Mouse (Mus musculus) monocyte, adult 5-6 weeks (primary cell): ENCODE measurements around the gene 4933428G20Rik. TPM values are rescaled to one million over a fixed set of nuclear protein-coding genes. Genes with fewer than 3 reads are reported as not detected.

ENCODE experiments used
- ATAC-seq: fragments of 153-309, 156-312 bp; replicated peaks from 2 replicates; pipeline ENCODE4 v1.8.0; 2017; ENCODE audit warnings: mild to moderate bottlenecking; ENCODE audit not compliant: low TSS enrichment, insufficient number of reproducible peaks, severe bottlenecking, poor library complexity, low FRiP score
- total RNA-seq: library from RNA; stranded (forward); fragments of 200-1000, 200-491, 200-594 nt; gene quantifications from 3 replicates; pipeline ENCODE4 v1.2.3, GENCODE M21; 2017

The 4933428G20Rik gene
- total RNA-seq, 1 experiment from 2014 or later = not detected

- ATAC-seq = 0 out of 2 replicates have a peak, but pooled peaks have one; percentile 54
These were observed 11.0 kb upstream of the 4933428G20Rik start for GRCm38 (mm10) chr11:97510966-97511660.

DNA sequence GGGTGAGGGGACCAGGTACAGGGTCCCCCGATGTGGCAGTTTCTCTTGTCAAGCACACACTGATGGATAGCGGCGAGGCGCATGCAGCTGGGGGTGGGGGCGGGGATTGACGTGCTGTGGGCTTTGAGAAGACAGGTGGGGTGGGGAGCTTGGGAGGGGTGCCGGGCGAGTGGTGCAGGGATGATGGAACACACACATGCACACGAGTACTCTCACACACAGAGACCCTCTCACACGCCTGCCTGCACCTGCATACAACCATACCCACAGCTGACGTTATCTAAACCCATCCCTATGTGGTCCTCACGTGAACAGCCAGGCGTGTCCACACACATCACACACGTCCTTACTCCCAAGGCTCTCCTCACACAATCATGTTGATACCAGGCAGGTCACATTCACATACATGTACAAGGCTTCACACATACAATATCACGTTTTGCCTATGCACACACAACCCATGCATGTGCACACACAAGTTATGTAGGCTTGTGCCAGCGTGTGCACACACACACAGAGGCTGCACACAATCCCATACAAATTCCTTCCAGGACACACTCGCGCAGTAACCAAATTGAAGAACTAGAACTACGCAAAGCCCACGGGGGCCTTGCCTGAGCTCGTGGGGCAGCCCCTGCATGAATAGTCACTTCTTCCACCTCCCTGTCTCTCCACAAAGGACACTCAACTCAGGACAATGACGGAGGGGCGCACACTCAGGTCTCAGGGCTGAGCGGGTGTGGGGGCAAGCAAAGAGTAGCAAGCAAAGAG lies 9.8 kb upstream of the 4933428G20Rik start:
- ATAC-seq = no peak

DNA sequence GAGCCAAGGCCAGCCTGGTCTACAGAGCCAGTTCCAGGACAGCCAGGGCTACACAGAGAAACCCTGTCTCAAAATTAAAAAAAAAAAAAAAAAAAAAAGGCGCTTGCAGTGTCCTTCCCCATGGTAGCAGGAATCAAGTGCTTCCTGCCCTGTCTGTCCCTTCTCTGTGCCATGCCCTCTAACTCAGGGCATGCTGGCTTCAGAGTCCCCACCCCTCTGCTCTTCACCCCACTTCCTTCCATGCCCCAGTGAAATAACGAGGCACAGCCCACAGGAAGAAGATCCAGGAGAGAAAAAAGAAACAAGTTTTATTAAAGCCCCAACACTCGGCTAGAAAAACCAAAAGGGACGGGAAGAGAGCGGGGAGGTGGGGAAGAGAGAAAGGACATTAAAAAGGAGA lies 8.9 kb upstream of the 4933428G20Rik start:
- no peak for ATAC-seq

- ATAC-seq = no peak
These were observed 8.1 kb upstream of the 4933428G20Rik start for GRCm38 (mm10) chr11:97508198-97508597.

- ATAC-seq = no peak
These were observed 6.2 kb upstream of the 4933428G20Rik start for GRCm38 (mm10) chr11:97506331-97506730.

- ATAC-seq = no peak
These were observed 5.6 kb upstream of the 4933428G20Rik start for GRCm38 (mm10) chr11:97505784-97506183.

DNA sequence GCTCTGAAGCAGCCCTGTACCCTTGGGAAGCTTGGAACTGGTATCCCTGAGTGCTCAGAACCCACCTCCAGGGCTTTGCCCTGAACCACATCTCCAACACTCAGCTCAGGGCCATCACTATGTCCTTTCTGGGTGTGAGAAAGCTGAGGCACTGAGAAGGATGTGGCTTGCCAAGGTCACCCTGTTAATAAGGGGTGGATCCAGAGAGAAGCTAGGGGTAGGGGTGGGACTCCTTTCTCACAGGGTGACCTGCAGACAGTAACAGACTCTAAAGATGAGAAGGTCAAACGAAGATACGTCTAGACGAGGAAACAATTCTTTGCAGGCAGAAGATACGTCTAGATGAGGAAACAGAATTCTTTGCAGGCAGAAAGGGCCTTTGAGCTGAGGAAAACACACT lies 2.7 kb upstream of the 4933428G20Rik start:
- no peak for ATAC-seq

- no peak for ATAC-seq
These were observed 2.2 kb upstream of the 4933428G20Rik start for GRCm38 (mm10) chr11:97502383-97502782.

DNA sequence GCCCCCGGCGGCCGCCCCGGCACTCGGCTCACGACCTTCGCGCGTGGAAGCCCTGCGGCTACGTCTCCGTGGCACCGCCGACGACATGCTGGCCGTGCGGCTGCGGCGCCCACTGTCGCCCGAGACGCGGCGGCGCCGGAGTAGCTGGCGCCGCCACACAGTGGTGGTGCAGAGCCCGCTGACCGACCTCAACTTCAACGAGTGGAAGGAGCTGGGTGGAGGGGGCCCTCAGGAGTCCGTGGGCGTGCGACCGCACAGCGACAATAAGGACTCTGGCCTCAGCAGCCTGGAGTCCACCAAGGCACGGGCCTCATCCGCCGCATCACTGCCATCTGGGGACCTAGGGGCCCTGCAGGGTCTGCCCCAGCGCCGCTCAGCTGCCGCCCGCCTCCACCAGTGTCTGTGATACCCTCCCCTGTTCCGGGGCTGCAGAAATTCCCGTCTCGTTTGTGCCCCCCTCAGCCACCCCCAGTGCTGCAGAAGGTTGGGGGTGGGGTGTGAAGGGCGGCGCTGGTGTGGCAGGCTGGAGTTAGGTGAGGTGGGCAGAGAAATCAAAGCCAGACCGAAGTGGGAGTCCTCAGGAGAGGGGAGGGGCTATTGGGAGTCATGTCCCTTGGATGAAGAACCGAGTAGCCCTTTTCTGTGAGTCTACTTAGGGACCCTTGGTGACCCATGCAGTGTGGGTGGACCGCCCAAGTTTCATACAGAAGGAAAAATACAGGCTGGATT lies 744 bp upstream of the 4933428G20Rik start:
- no peak for ATAC-seq

- no peak for ATAC-seq
These were observed 2.6 kb downstream of the 4933428G20Rik start for GRCm38 (mm10) chr11:97497543-97497942.

GRCm38 (mm10) chr11:97492836-97493235 lies 7.3 kb downstream of the 4933428G20Rik start:
- no peak for ATAC-seq

DNA sequence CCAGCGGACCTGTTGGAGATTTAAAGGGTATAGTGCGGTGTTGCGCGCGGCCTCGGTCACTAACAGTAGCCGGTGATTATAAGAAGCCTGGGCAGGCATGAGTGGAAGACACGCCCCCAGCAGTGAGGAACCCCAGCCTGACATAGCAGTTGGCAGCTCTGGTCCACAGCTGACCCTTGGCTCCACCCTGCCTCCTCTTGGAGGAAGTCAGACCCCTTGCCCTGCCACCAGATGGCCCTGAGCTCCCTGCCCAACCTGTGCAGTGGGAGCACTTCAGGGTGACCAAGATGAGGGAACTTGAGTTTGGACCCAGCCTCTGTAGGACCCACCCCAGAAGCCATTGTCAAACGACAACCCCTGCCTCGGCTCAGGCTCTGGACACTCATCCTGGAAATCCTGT lies 8.5 kb downstream of the 4933428G20Rik start:
- ATAC-seq = no peak

GRCm38 (mm10) chr11:97489589-97490324 lies 10.4 kb downstream of the 4933428G20Rik start:
- ATAC-seq = peak; percentile 83

DNA sequence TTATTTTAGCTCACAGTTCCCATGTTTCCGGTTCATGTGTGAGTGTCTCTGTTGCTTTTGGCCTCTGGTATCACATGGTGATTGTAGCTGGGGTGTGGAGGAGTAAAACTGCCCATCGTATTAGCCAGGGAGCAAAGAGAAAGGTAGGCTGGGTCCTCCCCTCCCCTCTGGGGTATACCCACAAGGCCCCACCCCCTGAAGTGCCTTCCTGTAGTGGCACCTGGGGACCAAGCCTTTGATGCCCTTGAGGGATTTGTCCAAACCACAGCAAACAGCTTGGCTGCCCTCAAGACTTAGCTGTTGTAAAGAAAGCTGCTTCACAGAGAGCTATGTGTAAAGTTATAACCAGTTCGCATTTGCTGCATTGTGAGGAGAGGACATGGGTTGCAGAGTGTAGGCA lies 12.5 kb downstream of the 4933428G20Rik start:
- no peak for ATAC-seq

DNA sequence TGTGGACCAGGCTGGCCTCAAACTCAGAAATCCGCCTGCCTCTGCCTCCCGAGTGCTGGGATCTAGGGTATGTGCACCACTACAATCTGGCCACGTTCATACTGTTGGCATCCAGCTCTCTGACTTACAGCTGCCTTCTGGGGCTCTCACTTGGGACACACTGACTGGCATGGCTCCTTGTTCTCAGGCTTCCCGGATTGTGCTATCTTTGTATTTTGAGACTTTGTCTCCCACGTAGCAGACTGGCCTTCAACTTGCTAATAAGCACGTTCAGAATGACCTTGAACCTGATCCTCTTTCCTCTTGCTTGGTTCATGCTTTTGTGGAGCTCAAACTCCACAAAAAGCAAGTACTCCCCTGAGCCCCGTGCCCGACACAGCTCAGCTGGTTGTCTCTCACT lies 14.5 kb downstream of the 4933428G20Rik start:
- no peak for ATAC-seq

- ATAC-seq = no peak
These were observed 20.3 kb downstream of the 4933428G20Rik start for GRCm38 (mm10) chr11:97479824-97480223.

- no peak for ATAC-seq
These were observed 21.1 kb downstream of the 4933428G20Rik start for GRCm38 (mm10) chr11:97479085-97479484.

GRCm38 (mm10) chr11:97478345-97478744 lies 21.8 kb downstream of the 4933428G20Rik start:
- ATAC-seq = no peak

- no peak for ATAC-seq
These were observed 22.7 kb downstream of the 4933428G20Rik start for GRCm38 (mm10) chr11:97477431-97477830.
